Mouse (Mus musculus): ENCODE measurements around the gene Tgif1. TPM values are rescaled to one million over a fixed set of nuclear protein-coding genes. Genes with fewer than 3 reads are reported as not detected.

The Tgif1 gene
- polyA plus RNA-seq, 2 experiments, result 5.0 to 7.0 TPM

GRCm38 (mm10) chr17:70802022-70802421, 51.3 kb downstream of the Tgif1 start:
- no peak overlapping the region for H3K4me2 ChIP-seq (ENCODE audit: low read depth)
- H3K4me3 ChIP-seq (ENCODE audit: insufficient read depth in 1 of 2, low read depth in 2 of 2, low read length in 2 of 2), result no peak overlapping the region
- no peak overlapping the region for H3K27ac ChIP-seq
- H3K27me3 ChIP-seq (ENCODE audit: control insufficient read depth, insufficient read depth, low read length), result no peaks in the 10 kb centered on the region
- WGBS (ENCODE audit: insufficient replicate concordance), result 72% methylated on average over 14 of the region's 14 CpGs
- DNase-seq (ENCODE audit: low read depth in 3 of 3, low spot score in 3 of 3) (no peak), ATAC-seq (ENCODE audit: insufficient read depth) (no peak)
- no peak for TF ChIP-seq EP300 (IDR thresholded peaks at IDR 0.05; ENCODE audit: low read depth)
- TF ChIP-seq CTCF (IDR thresholded peaks at IDR 0.05; ENCODE audit: low read depth), result no peak
- H3K9me3 ChIP-seq (ENCODE audit: control insufficient read depth, low read length), result no peaks in the 10 kb centered on the region
- H3K4me1 ChIP-seq (replicated peaks; ENCODE audit: control insufficient read depth in 2 of 2, insufficient read depth in 2 of 2, low read length in 1 of 2), result no peaks in the 10 kb centered on the region
- H3K9ac ChIP-seq (replicated peaks), result no peak overlapping the region
- H3K36me3 ChIP-seq (replicated peaks; ENCODE audit: control insufficient read depth, insufficient read depth, low read depth), result no peaks in the 10 kb centered on the region

GRCm38 (mm10) chr17:70799266-70799665, 54.1 kb downstream of the Tgif1 start:
- TF ChIP-seq EP300 (IDR thresholded peaks at IDR 0.05; ENCODE audit: low read depth), result no peak
- TF ChIP-seq CTCF (IDR thresholded peaks at IDR 0.05; ENCODE audit: low read depth), result no peak
- DNase-seq (ENCODE audit: low read depth in 3 of 3, low spot score in 3 of 3), result no peak
- no peak overlapping the region for H3K9ac ChIP-seq (replicated peaks)

GRCm38 (mm10) chr17:70797773-70798045, 55.6 kb downstream of the Tgif1 start:
- Histone ChIP-seq H3K27me3 (ENCODE audit: control insufficient read depth, insufficient read depth, low read length) (no peaks in the 10 kb centered on the region), H3K4me3 (ENCODE audit: insufficient read depth in 1 of 2, low read depth in 2 of 2, low read length in 2 of 2) (no peak overlapping the region), H3K36me3 (replicated peaks; ENCODE audit: control insufficient read depth, insufficient read depth, low read depth) (no peaks in the 10 kb centered on the region), H3K9me3 (ENCODE audit: control insufficient read depth, low read length) (no peaks in the 10 kb centered on the region), H3K9ac (replicated peaks) (no peak overlapping the region), H3K4me1 (replicated peaks; ENCODE audit: control insufficient read depth in 2 of 2, insufficient read depth in 2 of 2, low read length in 1 of 2) (no peaks in the 10 kb centered on the region), H3K27ac (no peak overlapping the region), H3K4me2 (ENCODE audit: low read depth) (no peak overlapping the region)
- ATAC-seq (ENCODE audit: insufficient read depth), result no peak
- no peak for DNase-seq (ENCODE audit: low read depth in 3 of 3, low spot score in 3 of 3)
- no peak for TF ChIP-seq CTCF (IDR thresholded peaks at IDR 0.05; ENCODE audit: low read depth)
- TF ChIP-seq EP300 (IDR thresholded peaks at IDR 0.05; ENCODE audit: low read depth), result no peak
- WGBS (ENCODE audit: insufficient replicate concordance), result 43% methylated on average over 1 of the region's 1 CpGs

More at GRCm38 (mm10) chr17:70799266-70799665, 54.1 kb downstream of the Tgif1 start:
- H3K27me3 ChIP-seq (ENCODE audit: control insufficient read depth, insufficient read depth, low read length), result no peaks in the 10 kb centered on the region
- no peaks in the 10 kb centered on the region for H3K36me3 ChIP-seq (replicated peaks; ENCODE audit: control insufficient read depth, insufficient read depth, low read depth)
- H3K4me3 ChIP-seq (ENCODE audit: insufficient read depth in 1 of 2, low read depth in 2 of 2, low read length in 2 of 2), result no peak overlapping the region
- ATAC-seq (ENCODE audit: insufficient read depth), result no peak
- no peaks in the 10 kb centered on the region for H3K9me3 ChIP-seq (ENCODE audit: control insufficient read depth, low read length)
- H3K27ac ChIP-seq, result no peak overlapping the region
- no peak overlapping the region for H3K4me2 ChIP-seq (ENCODE audit: low read depth)
- 33% methylated on average over 4 of the region's 4 CpGs for WGBS (ENCODE audit: insufficient replicate concordance)
- H3K4me1 ChIP-seq (replicated peaks; ENCODE audit: control insufficient read depth in 2 of 2, insufficient read depth in 2 of 2, low read length in 1 of 2), result no peaks in the 10 kb centered on the region

- no peaks in the 10 kb centered on the region for H3K4me1 ChIP-seq (replicated peaks; ENCODE audit: control insufficient read depth in 2 of 2, insufficient read depth in 2 of 2, low read length in 1 of 2)
- no peaks in the 10 kb centered on the region for H3K36me3 ChIP-seq (replicated peaks; ENCODE audit: control insufficient read depth, insufficient read depth, low read depth)
- no peak overlapping the region for H3K27ac ChIP-seq
- no peak for DNase-seq (ENCODE audit: low read depth in 3 of 3, low spot score in 3 of 3)
- H3K4me3 ChIP-seq (ENCODE audit: insufficient read depth in 1 of 2, low read depth in 2 of 2, low read length in 2 of 2), result no peak overlapping the region
- TF ChIP-seq CTCF (IDR thresholded peaks at IDR 0.05; ENCODE audit: low read depth), result no peak
- TF ChIP-seq EP300 (IDR thresholded peaks at IDR 0.05; ENCODE audit: low read depth), result no peak
- H3K27me3 ChIP-seq (ENCODE audit: control insufficient read depth, insufficient read depth, low read length), result no peaks in the 10 kb centered on the region
- H3K9me3 ChIP-seq (ENCODE audit: control insufficient read depth, low read length), result no peaks in the 10 kb centered on the region
- H3K4me2 ChIP-seq (ENCODE audit: low read depth), result no peak overlapping the region
- WGBS (ENCODE audit: insufficient replicate concordance), result 52% methylated on average over 8 of the region's 8 CpGs
- no peak overlapping the region for H3K9ac ChIP-seq (replicated peaks)
- ATAC-seq (ENCODE audit: insufficient read depth), result no peak
These were observed 56.2 kb downstream of the Tgif1 start for GRCm38 (mm10) chr17:70796940-70797772.

- DNase-seq (ENCODE audit: low read depth in 3 of 3, low spot score in 3 of 3) (no peak), ATAC-seq (ENCODE audit: insufficient read depth) (no peak)
- Histone ChIP-seq H3K9ac (replicated peaks) (no peak overlapping the region), H3K4me2 (ENCODE audit: low read depth) (no peak overlapping the region), H3K27me3 (ENCODE audit: control insufficient read depth, insufficient read depth, low read length) (no peaks in the 10 kb centered on the region), H3K9me3 (ENCODE audit: control insufficient read depth, low read length) (no peaks in the 10 kb centered on the region), H3K4me3 (ENCODE audit: insufficient read depth in 1 of 2, low read depth in 2 of 2, low read length in 2 of 2) (no peak overlapping the region), H3K4me1 (replicated peaks; ENCODE audit: control insufficient read depth in 2 of 2, insufficient read depth in 2 of 2, low read length in 1 of 2) (no peaks in the 10 kb centered on the region), H3K36me3 (replicated peaks; ENCODE audit: control insufficient read depth, insufficient read depth, low read depth) (no peaks in the 10 kb centered on the region), H3K27ac (no peak overlapping the region)
- WGBS (ENCODE audit: insufficient replicate concordance), result 49% methylated on average over 4 of the region's 4 CpGs
- TF ChIP-seq CTCF (IDR thresholded peaks at IDR 0.05; ENCODE audit: low read depth) (no peak), EP300 (IDR thresholded peaks at IDR 0.05; ENCODE audit: low read depth) (no peak)
These were observed 58.1 kb downstream of the Tgif1 start for GRCm38 (mm10) chr17:70795196-70795595.

All from liver, embryonic 14.5 days (tissue).